Mouse (Mus musculus): ENCODE results near the gene Pigt.

Gene Pigt

DNA sequence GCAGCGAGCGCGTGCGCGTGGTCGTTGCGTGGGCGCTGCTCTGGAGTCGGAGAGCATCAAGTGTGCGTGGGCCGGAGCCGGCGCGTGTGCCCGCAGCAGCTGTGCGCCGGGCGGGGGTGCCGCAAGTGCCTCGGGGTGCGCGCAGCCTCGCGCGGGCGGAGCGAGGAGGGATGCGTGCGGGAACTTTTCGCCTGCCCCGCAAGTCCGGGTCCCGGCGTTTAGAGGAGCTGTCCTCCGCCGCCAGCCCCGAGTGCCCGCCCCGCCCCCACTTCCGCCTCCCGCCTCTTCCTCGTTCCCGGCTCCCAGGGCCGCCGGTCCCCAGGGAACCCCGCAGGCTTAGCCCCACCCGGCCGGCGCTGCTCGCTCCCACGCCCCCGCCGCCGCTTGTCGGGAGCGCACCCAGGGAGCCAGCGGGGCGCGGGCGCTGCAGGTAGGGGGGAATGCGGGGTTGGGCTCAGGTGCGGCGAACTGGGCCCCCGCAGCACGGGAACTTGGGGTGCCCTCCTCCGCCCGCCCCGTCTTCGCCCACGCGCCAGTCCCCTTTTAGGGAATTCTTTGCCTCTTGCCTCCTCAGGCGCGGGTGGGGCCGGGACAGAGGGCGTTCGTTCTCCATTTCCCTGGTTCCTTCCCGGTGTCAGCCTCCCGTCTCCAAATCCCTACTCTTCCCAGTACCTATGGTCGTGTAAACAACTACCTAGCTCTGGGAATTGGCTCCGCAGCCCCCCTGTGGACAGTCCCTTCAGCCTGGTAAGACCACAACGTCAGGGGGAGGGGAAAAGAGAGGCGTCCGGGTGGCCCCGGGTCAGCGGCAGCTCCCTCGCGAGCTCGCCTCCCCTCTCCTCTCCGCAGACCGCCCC, 10.8 kb upstream of the Pigt start:
- peak; percentile 66 to 82 for DNase-seq (ENCODE audit: low spot score in 2 of 2)

- no peak for DNase-seq (ENCODE audit: low spot score in 2 of 2)
These were observed 10.2 kb upstream of the Pigt start for GRCm38 (mm10) chr2:164487115-164487527.

DNA sequence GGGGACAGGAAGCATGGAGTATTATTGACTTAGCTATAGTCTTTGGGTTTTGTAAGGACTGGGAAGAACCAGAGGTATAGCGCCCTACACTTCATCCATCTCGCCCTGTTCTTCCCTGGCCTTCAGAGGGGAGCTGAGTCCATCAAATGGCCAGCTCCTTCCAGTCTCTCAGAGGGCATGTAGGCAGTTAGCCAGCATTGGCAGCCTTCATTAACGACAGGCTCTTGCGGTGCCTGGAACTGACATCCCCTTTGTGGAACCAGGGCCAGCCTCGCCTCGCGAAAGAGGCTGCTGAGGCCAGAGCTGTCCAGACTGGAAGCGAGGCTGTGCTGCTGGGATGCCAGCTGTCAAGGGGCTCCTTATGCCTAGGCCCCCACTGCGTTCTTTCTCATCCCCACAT, 9.5 kb upstream of the Pigt start:
- DNase-seq (ENCODE audit: low spot score in 2 of 2) = peak; percentile 40 to 50

GRCm38 (mm10) chr2:164494126-164494525, 3.2 kb upstream of the Pigt start:
- DNase-seq (ENCODE audit: low spot score in 2 of 2) = no peak

DNA sequence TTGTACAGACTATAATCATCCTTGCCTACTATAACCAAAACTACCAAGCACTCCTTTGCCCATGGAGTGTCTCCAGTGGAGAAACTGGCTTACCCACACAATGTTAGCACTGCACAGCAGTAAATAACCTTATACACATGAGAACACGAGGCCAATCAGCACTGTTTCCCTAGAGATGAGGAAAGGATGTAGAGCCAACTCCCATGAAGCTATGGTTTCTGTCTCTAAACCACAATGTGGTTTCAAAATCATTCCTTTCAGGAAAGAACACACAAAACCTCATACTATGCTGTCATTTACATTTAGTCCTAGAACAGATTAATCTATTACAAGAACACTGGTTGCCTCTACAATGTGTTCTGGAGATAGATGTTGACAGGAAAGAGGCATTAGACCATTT, 989 bp upstream of the Pigt start:
- DNase-seq (ENCODE audit: low spot score in 2 of 2) = no peak

DNA sequence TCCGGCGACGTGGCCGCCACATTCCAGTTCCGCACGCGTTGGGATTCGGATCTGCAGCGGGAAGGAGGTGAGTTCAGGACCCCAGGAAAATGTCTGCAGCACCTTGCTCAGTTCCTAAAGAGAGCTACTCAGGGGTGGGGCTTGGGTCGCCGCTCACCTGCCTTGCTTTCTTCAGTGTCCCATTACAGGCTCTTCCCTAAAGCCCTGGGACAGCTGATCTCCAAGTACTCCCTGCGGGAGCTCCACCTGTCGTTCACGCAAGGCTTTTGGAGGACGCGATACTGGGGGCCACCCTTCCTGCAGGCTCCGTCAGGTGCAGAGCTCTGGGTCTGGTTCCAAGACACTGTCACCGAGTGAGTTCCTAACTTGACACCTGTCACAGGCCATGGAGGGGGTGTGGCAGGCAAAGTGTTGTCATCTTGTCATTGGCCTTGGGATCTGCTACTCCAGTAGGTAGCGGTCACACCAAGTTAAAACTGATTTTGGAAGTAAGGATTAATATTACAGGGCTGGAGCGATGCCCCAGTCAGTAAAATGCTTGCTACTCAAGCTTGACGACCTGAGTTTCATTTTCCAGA, 460 bp downstream of the Pigt start:
- no peak for DNase-seq (ENCODE audit: low spot score in 2 of 2)

GRCm38 (mm10) chr2:164499317-164499716, 2.0 kb downstream of the Pigt start:
- DNase-seq (ENCODE audit: low spot score in 2 of 2) = no peak

- DNase-seq (ENCODE audit: low spot score in 2 of 2) = no peak
These were observed 3.2 kb downstream of the Pigt start for GRCm38 (mm10) chr2:164500511-164500910.

- no peak for DNase-seq (ENCODE audit: low spot score in 2 of 2)
These were observed 7.6 kb downstream of the Pigt start for GRCm38 (mm10) chr2:164504919-164505318.

DNA sequence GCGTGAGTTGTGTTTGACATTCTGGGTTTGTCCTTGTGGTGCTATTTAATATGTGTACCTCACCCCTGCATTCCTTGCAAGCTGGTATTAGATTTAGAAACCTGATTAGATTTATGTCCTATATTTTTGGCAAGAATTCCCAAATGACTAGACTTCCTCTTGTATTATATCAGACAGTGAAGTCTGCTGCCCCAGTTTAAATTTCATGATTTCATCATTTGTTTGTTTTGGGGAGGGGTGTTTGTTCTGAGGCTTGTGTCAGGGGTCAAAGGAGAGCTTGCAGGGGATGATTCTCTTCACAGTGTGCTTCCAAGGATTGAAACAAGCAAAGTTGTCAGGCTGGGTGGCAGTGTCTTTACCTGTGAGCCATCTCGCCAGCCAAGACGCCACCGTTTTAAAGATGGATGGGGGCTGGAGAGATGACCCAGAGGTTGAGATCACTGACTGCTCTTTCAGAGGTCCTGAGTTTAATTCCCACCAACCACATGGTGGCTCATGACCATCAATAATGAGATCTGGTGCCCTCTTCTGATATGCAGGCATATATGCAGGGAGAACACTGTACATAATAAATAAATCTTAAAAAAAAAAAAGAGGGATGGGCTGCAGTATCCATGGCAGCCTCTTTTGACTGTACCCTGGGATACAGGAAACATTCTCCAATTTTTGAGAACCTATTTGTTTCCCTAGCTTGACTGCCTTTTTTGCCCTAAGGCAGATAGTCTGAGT, 8.5 kb downstream of the Pigt start:
- no peak for DNase-seq (ENCODE audit: low spot score in 2 of 2)

DNA sequence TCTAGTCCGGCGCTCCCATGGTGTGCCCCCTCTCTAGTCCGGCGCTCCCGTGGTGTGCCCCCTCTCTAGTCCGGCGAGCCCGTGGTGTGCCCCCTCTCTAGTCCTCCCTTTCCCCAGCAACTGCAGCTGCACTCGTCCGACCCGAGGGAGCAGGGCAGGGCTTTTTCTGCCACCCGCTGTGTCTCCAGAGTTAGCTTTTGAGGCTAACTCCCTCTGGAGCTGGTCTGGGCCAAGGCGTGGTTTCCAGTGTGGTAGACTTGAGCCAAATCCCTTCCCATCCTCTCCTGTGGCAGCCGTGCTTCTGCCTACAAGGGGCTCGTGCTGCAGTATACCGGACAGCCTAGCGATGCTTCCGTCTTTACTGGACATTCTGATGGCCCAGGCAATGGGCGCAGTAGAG, 10.5 kb downstream of the Pigt start:
- DNase-seq (ENCODE audit: low spot score in 2 of 2) = no peak

GRCm38 (mm10) chr2:164510621-164511190, 13.4 kb downstream of the Pigt start:
- DNase-seq (ENCODE audit: low spot score in 2 of 2) = no peak

DNA sequence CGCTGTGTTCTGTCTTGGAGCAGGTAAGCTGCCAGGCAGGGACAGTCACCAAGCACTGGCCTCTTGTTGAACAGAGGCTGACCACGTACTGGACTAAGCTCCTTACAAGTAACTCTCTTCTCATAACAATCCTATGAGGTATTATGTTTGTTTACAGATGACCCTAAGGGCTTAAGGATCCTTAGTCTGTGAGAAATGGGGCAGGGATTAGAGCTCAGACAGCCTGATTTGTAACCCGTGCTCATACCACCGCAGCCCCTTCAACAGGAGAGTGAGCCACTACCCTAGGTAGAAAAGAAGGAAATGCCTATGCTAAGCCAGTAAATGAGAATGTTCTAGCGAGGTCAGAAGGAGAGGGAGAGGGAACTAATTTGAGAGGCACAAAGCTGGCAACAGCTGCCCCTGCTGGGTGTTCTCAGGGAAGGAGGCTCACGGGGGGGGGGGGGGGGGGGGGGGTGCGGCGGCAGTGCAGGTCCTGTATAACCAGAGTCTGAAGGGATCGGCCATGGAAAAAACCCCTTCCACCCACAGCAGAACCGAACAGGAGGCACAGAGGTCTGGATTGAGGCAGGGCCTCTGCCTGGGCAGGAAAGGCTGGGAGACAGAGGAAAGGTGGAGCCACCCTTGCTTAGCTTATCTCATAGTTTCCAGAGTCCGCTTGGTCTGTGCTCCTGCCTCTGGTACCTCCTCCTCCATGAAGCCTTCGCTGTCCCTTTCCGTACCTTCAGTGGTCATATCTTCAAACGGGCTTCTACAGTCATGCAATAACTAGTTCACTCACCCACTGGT, 15.0 kb downstream of the Pigt start:
- no peak for DNase-seq (ENCODE audit: low spot score in 2 of 2)

DNA sequence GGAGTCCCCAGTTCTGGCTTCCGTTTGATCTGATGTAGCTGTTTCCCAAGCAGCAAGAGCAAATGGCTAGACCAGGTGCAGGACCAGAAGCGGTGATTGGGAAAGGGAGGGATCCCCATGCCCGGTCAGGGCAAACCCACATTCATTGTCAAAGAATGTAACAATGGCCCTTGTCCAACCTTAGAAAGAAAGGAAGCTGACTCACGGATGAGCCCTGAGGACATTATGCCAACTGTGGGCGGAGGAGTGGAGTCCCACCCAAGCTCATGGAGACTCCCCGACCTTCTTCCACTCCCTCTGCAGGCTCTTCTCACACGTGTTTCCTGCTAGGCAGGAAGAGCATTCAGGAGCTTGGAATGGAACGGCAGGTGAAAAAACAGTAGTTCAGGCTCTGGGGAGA, 16.1 kb downstream of the Pigt start:
- DNase-seq (ENCODE audit: low spot score in 2 of 2) = no peak

- no peak for DNase-seq (ENCODE audit: low spot score in 2 of 2)
These were observed 17.6 kb downstream of the Pigt start for GRCm38 (mm10) chr2:164514916-164515315.

- DNase-seq (ENCODE audit: low spot score in 2 of 2) = no peak
These were observed 18.6 kb downstream of the Pigt start for GRCm38 (mm10) chr2:164515897-164516296.

- no peak for DNase-seq (ENCODE audit: low spot score in 2 of 2)
These were observed 19.3 kb downstream of the Pigt start for GRCm38 (mm10) chr2:164516592-164516991.

GRCm38 (mm10) chr2:164517485-164518221, 20.3 kb downstream of the Pigt start:
- DNase-seq (ENCODE audit: low spot score in 2 of 2) = peak in 1 of 2 experiments; percentile 49

DNA sequence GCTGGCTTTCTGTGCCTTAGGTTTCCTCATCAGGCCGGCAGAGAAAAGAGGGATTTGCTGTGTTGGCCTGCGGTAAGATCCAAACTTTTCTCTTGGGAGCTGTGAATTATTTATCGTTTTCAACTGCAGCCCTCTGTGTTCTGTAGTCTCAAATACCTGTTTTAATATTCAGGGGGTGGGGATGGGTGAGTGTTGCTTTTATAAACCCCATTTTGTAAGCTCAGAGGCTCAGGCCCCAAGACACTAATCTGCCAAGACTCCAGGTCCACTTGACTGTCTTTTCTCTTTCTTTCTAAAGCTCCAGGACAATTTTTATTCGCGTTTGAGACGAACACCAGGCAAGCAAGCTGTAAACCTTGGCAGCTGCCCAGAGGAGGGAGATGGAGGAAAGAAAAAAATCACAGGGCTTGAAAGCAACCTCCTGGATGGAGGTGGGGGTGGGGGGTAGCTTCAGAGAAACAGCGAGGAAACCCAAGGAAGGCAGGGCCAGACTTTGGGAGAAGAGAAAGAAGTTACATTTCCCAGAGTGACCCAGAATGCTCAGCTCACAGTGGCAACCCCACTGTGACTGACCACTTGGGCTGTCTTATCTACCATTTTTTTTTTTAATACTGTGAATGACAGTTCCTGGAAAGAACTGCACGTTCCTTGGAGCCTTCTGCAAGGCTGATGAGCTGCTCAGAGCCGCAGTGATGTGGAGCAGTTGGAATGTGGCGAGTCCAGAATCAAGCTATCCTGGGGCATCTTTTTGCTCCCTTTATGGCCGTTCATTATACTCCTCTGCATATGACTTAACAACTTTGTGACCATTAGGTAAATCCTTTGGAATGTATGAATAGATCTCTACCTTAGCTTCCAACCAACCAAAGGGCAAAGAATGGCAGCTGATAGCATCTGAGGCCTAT, 21.2 kb downstream of the Pigt start:
- no peak for DNase-seq (ENCODE audit: low spot score in 2 of 2)

DNA sequence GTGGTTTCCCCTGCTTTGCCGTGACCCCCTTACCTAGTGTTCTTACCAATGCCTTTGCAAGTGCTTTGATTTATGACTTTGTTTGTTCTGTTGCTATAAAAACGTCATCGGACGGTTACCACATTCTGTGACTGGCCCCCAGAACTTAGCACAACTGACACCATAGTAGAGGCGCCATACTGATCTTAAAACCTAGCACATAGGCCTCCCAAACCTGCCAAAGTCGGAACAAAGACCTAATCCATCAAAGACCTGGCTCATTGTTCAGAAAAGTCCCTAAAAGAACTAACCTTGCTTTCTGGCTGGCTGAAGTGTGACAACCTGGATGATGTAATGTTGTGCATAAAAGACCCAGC, 21.8 kb downstream of the Pigt start:
- DNase-seq (ENCODE audit: low spot score in 2 of 2) = no peak

Measured in frontal cortex, postnatal 36 days (tissue).